Mouse (Mus musculus): ENCODE results near the gene Mtcp1. TPM values are rescaled to one million over a fixed set of nuclear protein-coding genes. Genes with fewer than 3 reads are reported as not detected.

Gene Mtcp1
- polyA plus RNA-seq, 1 experiment from 2014 or later: 8.6 TPM

Other genes starting within 250 kb of the Mtcp1 start
- 27.4 and 29.8 TPM in 2 replicates for gene Fundc2, start 34.2 kb downstream of the Mtcp1 start, polyA plus RNA-seq (2016; fragmentation: Nextera tagmentation; extraction: Ambion mirVana)
- 0.86 and 1.1 TPM in 2 replicates for gene F8, start 34.0 kb downstream of the Mtcp1 start, polyA plus RNA-seq (2016; fragmentation: Nextera tagmentation; extraction: Ambion mirVana)
- 15.6 and 17.7 TPM in 2 replicates for gene Cmc4, start within 50 bp of the Mtcp1 start, polyA plus RNA-seq (2016; fragmentation: Nextera tagmentation; extraction: Ambion mirVana)
- gene Brcc3, start within 50 bp of the Mtcp1 start, polyA plus RNA-seq (2016; fragmentation: Nextera tagmentation; extraction: Ambion mirVana): 62.3 and 81.4 TPM in 2 replicates
- 219 and 228 TPM in 2 replicates for gene Vbp1, start 97.7 kb upstream of the Mtcp1 start, polyA plus RNA-seq (2016; fragmentation: Nextera tagmentation; extraction: Ambion mirVana)
- 10.5 and 12.7 TPM in 2 replicates for gene Rab39b, start 161.6 kb upstream of the Mtcp1 start, polyA plus RNA-seq (2016; fragmentation: Nextera tagmentation; extraction: Ambion mirVana)

All from hindbrain, embryonic 10.5 days (tissue).